ENCODE assay signal across 8 mouse cellular contexts in genomic region chrX:13346011-13346631, GRCm38 (mm10).
DNase-seq lines count a peak whose midpoint lies in the region; ATAC-seq and TF ChIP-seq lines count a peak whose summit lies in the region.

No protein-coding gene starts in this region.

- no peaks in the 10 kb centered on the region for H3K9me3 ChIP-seq in kidney, embryonic 14.5 days (ENCODE audit: control insufficient read depth, low read length)
- no peaks in the 10 kb centered on the region for H3K9me3 ChIP-seq in MEL (replicated peaks; ENCODE audit: insufficient read depth, low read length)
- no peaks in the 10 kb centered on the region for H3K9me3 ChIP-seq in embryonic facial prominence, embryonic 11.5 days (replicated peaks; ENCODE audit: control insufficient read depth, low read length)
- no peaks in the 10 kb centered on the region for H3K9me3 ChIP-seq in intestine, postnatal 0 days (ENCODE audit: control insufficient read depth)
- no peaks in the 10 kb centered on the region for H3K9me3 ChIP-seq in midbrain, embryonic 14.5 days (ENCODE audit: control insufficient read depth, low read length)

- peak overlapping the region; percentile 18; the same call in 1 of the 2 replicates for H3K9ac ChIP-seq in kidney, embryonic 14.5 days (ENCODE audit: low read depth, low read length)
- peak overlapping the region; percentile 82 for H3K9ac ChIP-seq in MEL (ENCODE audit: control insufficient read depth, low read depth, low read length, poor library complexity, severe bottlenecking)
- H3K9ac ChIP-seq in embryonic facial prominence, embryonic 11.5 days (replicated peaks; ENCODE audit: low read length) = peak overlapping the region; percentile 50
- H3K9ac ChIP-seq in intestine, postnatal 0 days (ENCODE audit: low read depth, low read length) = no peak overlapping the region
- peak overlapping the region; percentile 50; the same call in 1 of the 2 replicates for H3K9ac ChIP-seq in midbrain, embryonic 14.5 days (replicated peaks; ENCODE audit: low read length)

- WGBS in kidney, embryonic 14.5 days = 12% methylated on average over 21 of the region's 21 CpGs
- 8% methylated on average over 16 of the region's 21 CpGs for WGBS in embryonic facial prominence, embryonic 11.5 days
- 17% methylated on average over 19 of the region's 21 CpGs for WGBS in intestine, postnatal 0 days
- 8% methylated on average over 21 of the region's 21 CpGs for WGBS in midbrain, embryonic 14.5 days
- WGBS in kidney, adult 2 months = 24% methylated on average over 21 of the region's 21 CpGs

- H3K4me1 ChIP-seq in kidney, embryonic 14.5 days (ENCODE audit: control insufficient read depth, insufficient read depth, low read length) = no peaks in the 10 kb centered on the region
- H3K4me1 ChIP-seq in MEL (ENCODE audit: control insufficient read depth in 1 of 2, insufficient read depth in 2 of 2, low read length in 2 of 2) = peaks cover 1 to 16% of the 10 kb centered on the region in 2 experiments; a peak in 3 of 4 replicates
- no peaks in the 10 kb centered on the region for H3K4me1 ChIP-seq in embryonic facial prominence, embryonic 11.5 days (ENCODE audit: control insufficient read depth, insufficient read depth, low read length)
- no peaks in the 10 kb centered on the region for H3K4me1 ChIP-seq in intestine, postnatal 0 days (replicated peaks; ENCODE audit: control insufficient read depth, insufficient read depth, low read length)
- H3K4me1 ChIP-seq in midbrain, embryonic 14.5 days (ENCODE audit: control insufficient read depth, insufficient read depth, low read length) = peaks cover 8% of the 10 kb centered on the region
- no peaks in the 10 kb centered on the region for H3K4me1 ChIP-seq in kidney, adult 2 months (ENCODE audit: control insufficient read depth, insufficient read depth, low read length)

- no peak for TF ChIP-seq RAD21 in MEL (IDR thresholded peaks at IDR 0.05; ENCODE audit: low read depth, low read length)

- H3K36me3 ChIP-seq in kidney, embryonic 14.5 days (ENCODE audit: control insufficient read depth, insufficient read depth, low read length) = no peaks in the 10 kb centered on the region
- peaks cover 0 to 11% of the 10 kb centered on the region in 2 experiments; a peak in 2 of 4 replicates for H3K36me3 ChIP-seq in MEL (ENCODE audit: control insufficient read depth in 1 of 2, insufficient read depth in 2 of 2, low read length in 2 of 2)
- H3K36me3 ChIP-seq in embryonic facial prominence, embryonic 11.5 days (replicated peaks; ENCODE audit: control insufficient read depth, insufficient read depth, low read depth, low read length) = no peaks in the 10 kb centered on the region
- no peaks in the 10 kb centered on the region for H3K36me3 ChIP-seq in intestine, postnatal 0 days (ENCODE audit: control insufficient read depth, insufficient read depth)
- H3K36me3 ChIP-seq in midbrain, embryonic 14.5 days (ENCODE audit: control insufficient read depth, insufficient read depth, low read length) = no peaks in the 10 kb centered on the region
- H3K36me3 ChIP-seq in kidney, adult 2 months (ENCODE audit: control insufficient read depth, insufficient read depth, low read length) = no peaks in the 10 kb centered on the region

- TF ChIP-seq POLR2A in MEL (IDR thresholded peaks at IDR 0.05; ENCODE audit: control insufficient read depth in 1 of 2, insufficient read depth in 1 of 2, low read depth in 1 of 2, low read length in 2 of 2, poor library complexity in 1 of 2) = no peak
- no peak for TF ChIP-seq POLR2A in kidney, adult 2 months (IDR thresholded peaks at IDR 0.05; ENCODE audit: low read depth, low read length)

- peak overlapping the region; percentile 49 for H3K4me2 ChIP-seq in kidney, embryonic 14.5 days (replicated peaks; ENCODE audit: low read depth, low read length)
- peak overlapping the region; percentile 38 for H3K4me2 ChIP-seq in embryonic facial prominence, embryonic 11.5 days (ENCODE audit: low read depth, low read length)
- H3K4me2 ChIP-seq in intestine, postnatal 0 days (replicated peaks; ENCODE audit: low read depth) = peak overlapping the region; percentile 64
- H3K4me2 ChIP-seq in midbrain, embryonic 14.5 days (ENCODE audit: low read length) = peak overlapping the region; percentile 63

- peaks cover 4% of the 10 kb centered on the region; the same call in 1 of the 2 replicates for H3K27me3 ChIP-seq in kidney, embryonic 14.5 days (ENCODE audit: control insufficient read depth, insufficient read depth, low read length)
- no peaks in the 10 kb centered on the region for H3K27me3 ChIP-seq in MEL (ENCODE audit: control insufficient read depth in 1 of 2, insufficient read depth in 2 of 2, low read length in 2 of 2)
- H3K27me3 ChIP-seq in embryonic facial prominence, embryonic 11.5 days (ENCODE audit: control insufficient read depth, insufficient read depth, low read length) = no peaks in the 10 kb centered on the region
- H3K27me3 ChIP-seq in intestine, postnatal 0 days (replicated peaks; ENCODE audit: control insufficient read depth, insufficient read depth, low read length) = no peaks in the 10 kb centered on the region
- H3K27me3 ChIP-seq in midbrain, embryonic 14.5 days (ENCODE audit: control insufficient read depth, insufficient read depth, low read length) = no peaks in the 10 kb centered on the region
- H3K27me3 ChIP-seq in kidney, adult 2 months (replicated peaks; ENCODE audit: control insufficient read depth, insufficient read depth, low read length) = no peaks in the 10 kb centered on the region

- H3K79me2 ChIP-seq in MEL (ENCODE audit: control insufficient read depth, insufficient read depth, low read length, poor library complexity) = no peaks in the 10 kb centered on the region; the same call in 1 of the 2 replicates

- peak overlapping the region; percentile 36; the same call in 1 of the 2 replicates for H3K4me3 ChIP-seq in kidney, embryonic 14.5 days (ENCODE audit: low read length)
- peak overlapping the region; percentile 62 to 84 for H3K4me3 ChIP-seq in MEL (ENCODE audit: control insufficient read depth in 1 of 2, insufficient read depth in 1 of 2, low read depth in 2 of 2, low read length in 2 of 2)
- 0 out of 2 replicates have a peak overlapping the region, but pooled peaks have one; percentile 6 for H3K4me3 ChIP-seq in embryonic facial prominence, embryonic 11.5 days (ENCODE audit: low read depth, low read length)
- peak overlapping the region; percentile 37; the same call in 1 of the 2 replicates for H3K4me3 ChIP-seq in intestine, postnatal 0 days (ENCODE audit: low read depth, low read length)
- peak overlapping the region; percentile 36 for H3K4me3 ChIP-seq in midbrain, embryonic 14.5 days (replicated peaks; ENCODE audit: low read depth, low read length)
- no peak overlapping the region for H3K4me3 ChIP-seq in kidney, adult 2 months (ENCODE audit: insufficient read depth, low read depth, low read length)

- peak; percentile 29; the same call in 1 of the 2 replicates for ATAC-seq in kidney, embryonic 14.5 days (ENCODE audit: low FRiP score, low TSS enrichment)
- peak; percentile 34 for ATAC-seq in embryonic facial prominence, embryonic 11.5 days (replicated peaks; ENCODE audit: insufficient number of reproducible peaks, low FRiP score, low TSS enrichment, low read depth)
- ATAC-seq in intestine, postnatal 0 days = no peak
- peak; percentile 44; the same call in 1 of the 2 replicates for ATAC-seq in midbrain, embryonic 14.5 days (ENCODE audit: low FRiP score, low TSS enrichment)

- TF ChIP-seq EP300 in MEL (IDR thresholded peaks at IDR 0.05; ENCODE audit: low read depth in 1 of 2, low read length in 2 of 2) = no peak

- no peak for DNase-seq in kidney, postnatal 36 days
- no peak for DNase-seq in MEL (ENCODE audit: low read depth, low spot score)
- peak; percentile 49 for DNase-seq in embryonic facial prominence, embryonic 11.5 days (ENCODE audit: low spot score)
- DNase-seq in midbrain, embryonic 14.5 days = peak; percentile 63
- DNase-seq in yolk sac, embryonic 10.5 days (ENCODE audit: low spot score) = peak; percentile 19
- no peak for DNase-seq in kidney, adult 2 months

- peak overlapping the region; percentile 91 for H3K27ac ChIP-seq in kidney, embryonic 14.5 days (ENCODE audit: low read depth, low read length)
- peak overlapping the region; percentile 99 for H3K27ac ChIP-seq in MEL (ENCODE audit: control insufficient read depth, low read depth, low read length)
- peak overlapping the region; percentile 79 for H3K27ac ChIP-seq in embryonic facial prominence, embryonic 11.5 days (replicated peaks; ENCODE audit: low read depth, low read length)
- H3K27ac ChIP-seq in intestine, postnatal 0 days (ENCODE audit: low read depth, low read length) = no peak overlapping the region; the same call in 1 of the 2 replicates
- peak overlapping the region; percentile 95 for H3K27ac ChIP-seq in midbrain, embryonic 14.5 days (replicated peaks; ENCODE audit: low read depth, low read length)
- no peak overlapping the region for H3K27ac ChIP-seq in kidney, adult 2 months (ENCODE audit: insufficient read depth, low read depth, low read length)

- no peak for TF ChIP-seq CTCF in MEL (IDR thresholded peaks at IDR 0.05 in 2 of 3, conservative IDR thresholded peaks at IDR 0.05 in 1 of 3; ENCODE audit: control insufficient read depth in 1 of 3, insufficient read depth in 1 of 3, low read depth in 2 of 3, low read length in 3 of 3, poor library complexity in 1 of 3, severe bottlenecking in 1 of 3)
- no peak for TF ChIP-seq CTCF in intestine, postnatal 0 days (IDR thresholded peaks at IDR 0.05; ENCODE audit: low read depth)
- TF ChIP-seq CTCF in kidney, adult 2 months (conservative IDR thresholded peaks at IDR 0.05; ENCODE audit: insufficient read depth, insufficient read length, low read depth, low read length) = no peak

TF ChIP-seq in MEL, 35 proteins besides CTCF, POLR2A, EP300 and RAD21:
- TF ChIP-seq JUND (IDR thresholded peaks at IDR 0.05; ENCODE audit: low read depth, low read length) (no peak), TBP (IDR thresholded peaks at IDR 0.05; ENCODE audit: low read depth, low read length) (no peak), GATA1 (IDR thresholded peaks at IDR 0.05; ENCODE audit: low read depth, low read length) (no peak), MYB (IDR thresholded peaks at IDR 0.05; ENCODE audit: low read depth, low read length) (no peak), ZNF384 (IDR thresholded peaks at IDR 0.05; ENCODE audit: low read depth, low read length) (no peak), POLR2AphosphoS2 (IDR thresholded peaks at IDR 0.05; ENCODE audit: low read length) (no peak), SIN3A (IDR thresholded peaks at IDR 0.05; ENCODE audit: low read length) (no peak), HCFC1 (IDR thresholded peaks at IDR 0.05; ENCODE audit: low read depth, low read length) (no peak), NELFE (IDR thresholded peaks at IDR 0.05; ENCODE audit: low read depth, low read length) (no peak), USF2 (IDR thresholded peaks at IDR 0.05; ENCODE audit: borderline replicate concordance in 1 of 2, insufficient read depth in 1 of 2, low read depth in 1 of 2, low read length in 2 of 2) (no peak), CHD2 (IDR thresholded peaks at IDR 0.05; ENCODE audit: low read length) (no peak)

Comparison
In these comparisons a context has a peak if more than half of its experiments do, and no peak if none do; other contexts are left out.
1. H3K27ac ChIP-seq: peak in kidney, embryonic 14.5 days (single experiment), MEL (single experiment), embryonic facial prominence, embryonic 11.5 days (single experiment) and midbrain, embryonic 14.5 days (single experiment); none in intestine, postnatal 0 days (single experiment) and kidney, adult 2 months (single experiment).
2. DNase-seq: peak in embryonic facial prominence, embryonic 11.5 days (single experiment), midbrain, embryonic 14.5 days (single experiment) and yolk sac, embryonic 10.5 days (single experiment); none in kidney, postnatal 36 days (0 of 2), MEL (single experiment) and kidney, adult 2 months (single experiment).
3. Peak in every context shown above with its lines, with median percentiles within 50 percentile points of each other: H3K4me2 ChIP-seq.